Mouse (Mus musculus): ENCODE results near the gene Mien1. TPM values are rescaled to one million over a fixed set of nuclear protein-coding genes. Genes with fewer than 3 reads are reported as not detected.

Mien1 gene
- total and polyA plus RNA-seq, 3 experiments, result 71.6 to 93.2 TPM; not detected in 1

GRCm38 (mm10) chr11:98412797-98413301, 25.9 kb downstream of the Mien1 start:
- H3K27me3 ChIP-seq (ENCODE audit: control insufficient read depth in 1 of 2, insufficient read depth in 2 of 2, low read length in 2 of 2), result peaks cover 8% of the 10 kb centered on the region in 2 experiments
- peaks cover 0 to 7% of the 10 kb centered on the region in 2 experiments; a peak in 2 of 4 replicates for H3K4me1 ChIP-seq (ENCODE audit: control insufficient read depth in 1 of 2, insufficient read depth in 2 of 2, low read length in 2 of 2)
- no peak overlapping the region for H3K4me3 ChIP-seq (ENCODE audit: control insufficient read depth in 1 of 2, insufficient read depth in 1 of 2, low read depth in 2 of 2, low read length in 2 of 2)
- no peaks in the 10 kb centered on the region for H3K79me2 ChIP-seq (ENCODE audit: control insufficient read depth, insufficient read depth, low read length, poor library complexity)
- TF ChIP-seq ZMIZ1 (IDR thresholded peaks at IDR 0.05; ENCODE audit: low read depth, low read length) (no peak), MAFK (IDR thresholded peaks at IDR 0.05; ENCODE audit: borderline replicate concordance, low read depth, low read length) (no peak), CHD2 (IDR thresholded peaks at IDR 0.05; ENCODE audit: low read length) (no peak), EP300 (IDR thresholded peaks at IDR 0.05; ENCODE audit: low read depth in 1 of 2, low read length in 2 of 2) (no peak), GABPA (IDR thresholded peaks at IDR 0.05; ENCODE audit: low read depth, low read length) (no peak), RCOR1 (IDR thresholded peaks at IDR 0.05; ENCODE audit: low read depth, low read length) (no peak), BHLHE40 (IDR thresholded peaks at IDR 0.05; ENCODE audit: borderline replicate concordance, low read depth, low read length) (no peak), GATA1 (IDR thresholded peaks at IDR 0.05; ENCODE audit: low read depth, low read length) (no peak), MEF2A (IDR thresholded peaks at IDR 0.05; ENCODE audit: extremely low read depth, insufficient replicate concordance, low read depth, low read length, poor library complexity, severe bottlenecking) (no peak), SMC3 (IDR thresholded peaks at IDR 0.05; ENCODE audit: low read depth, low read length) (no peak), ELF1 (IDR thresholded peaks at IDR 0.05; ENCODE audit: low read depth, low read length) (no peak), ETS1 (IDR thresholded peaks at IDR 0.05; ENCODE audit: low read depth, low read length) (no peak)
- no peak for DNase-seq (ENCODE audit: low read depth, low spot score)
- no peaks in the 10 kb centered on the region for H3K9me3 ChIP-seq (replicated peaks; ENCODE audit: insufficient read depth, low read length)
- no peak overlapping the region for H3K27ac ChIP-seq (ENCODE audit: control insufficient read depth, low read depth, low read length)
- no peaks in the 10 kb centered on the region for H3K36me3 ChIP-seq (ENCODE audit: control insufficient read depth in 1 of 2, insufficient read depth in 2 of 2, low read length in 2 of 2)
- H3K9ac ChIP-seq (ENCODE audit: control insufficient read depth, low read depth, low read length, poor library complexity, severe bottlenecking), result no peak overlapping the region

- Histone ChIP-seq H3K36me3 (ENCODE audit: control insufficient read depth in 1 of 2, insufficient read depth in 2 of 2, low read length in 2 of 2) (no peaks in the 10 kb centered on the region), H3K4me3 (ENCODE audit: control insufficient read depth in 1 of 2, insufficient read depth in 1 of 2, low read depth in 2 of 2, low read length in 2 of 2) (no peak within 1 kb of the TSS), H3K27ac (ENCODE audit: control insufficient read depth, low read depth, low read length) (no peak within 1 kb of the TSS), H3K79me2 (ENCODE audit: control insufficient read depth, insufficient read depth, low read length, poor library complexity) (no peaks in the 10 kb centered on the region), H3K9me3 (replicated peaks; ENCODE audit: insufficient read depth, low read length) (no peaks in the 10 kb centered on the region), H3K9ac (ENCODE audit: control insufficient read depth, low read depth, low read length, poor library complexity, severe bottlenecking) (no peak within 1 kb of the TSS), H3K4me1 (ENCODE audit: control insufficient read depth in 1 of 2, insufficient read depth in 2 of 2, low read length in 2 of 2) (peaks cover 0 to 4% of the 10 kb centered on the region in 2 experiments; a peak in 2 of 4 replicates), H3K27me3 (ENCODE audit: control insufficient read depth in 1 of 2, insufficient read depth in 2 of 2, low read length in 2 of 2) (peaks cover 8 to 12% of the 10 kb centered on the region in 2 experiments)
- TF ChIP-seq SMC3 (IDR thresholded peaks at IDR 0.05; ENCODE audit: low read depth, low read length) (no peak), POLR2AphosphoS2 (IDR thresholded peaks at IDR 0.05; ENCODE audit: low read length) (no peak), E2F4 (IDR thresholded peaks at IDR 0.05; ENCODE audit: borderline replicate concordance, low read depth, low read length) (no peak)
- no peak for DNase-seq (ENCODE audit: low read depth, low spot score)
Measured at GRCm38 (mm10) chr11:98412273-98412796, 26.5 kb downstream of the Mien1 start, which contains the start of gene Erbb2. TSS of gene Erbb2 (plus strand) at chr11:98412470.
